Mouse (Mus musculus) liver, embryonic 11.5 days (tissue): ENCODE measurements around the gene Coq8b. TPM values are rescaled to one million over a fixed set of nuclear protein-coding genes. Genes with fewer than 3 reads are reported as not detected.
A peak's percentile ranks its signal among the peaks of the same experiment; 100 is the strongest.

Experiments used
- ATAC-seq: fragments of 200-750 bp; cut with Nextera tagmentation; replicated peaks from 2 replicates; pipeline ENCODE4 v1.8.0; 2017; ENCODE audit warnings: moderate number of reproducible peaks, mild to moderate bottlenecking, moderate TSS enrichment, moderate library complexity; ENCODE audit not compliant: low FRiP score
- DNase-seq: peaks from one replicate; pipeline ENCODE4 v3.0.0-alpha.2; 2017; ENCODE audit warnings: low spot score
- H3K27ac ChIP-seq: fragments of 300-500 bp; sonication (generic); 2 replicates; pipeline ENCODE4 v1.5.1; 2014; ENCODE audit warnings: mild to moderate bottlenecking, low read depth, low read length, control low read depth
- H3K27me3 ChIP-seq: fragments of 300-500 bp; sonication (generic); replicated peaks from 2 replicates; pipeline ENCODE4 v1.6.1; 2014; ENCODE audit warnings: low read length, mixed read lengths; ENCODE audit not compliant: control insufficient read depth, insufficient read depth
- H3K36me3 ChIP-seq: fragments of 300-500 bp; sonication (generic); 2 replicates; pipeline ENCODE4 v1.6.1; 2014; ENCODE audit warnings: mild to moderate bottlenecking, low read length, moderate library complexity, mixed read lengths; ENCODE audit not compliant: control insufficient read depth, insufficient read depth
- H3K4me1 ChIP-seq: fragments of 300-500 bp; sonication (generic); replicated peaks from 2 replicates; pipeline ENCODE4 v1.6.1; 2014; ENCODE audit warnings: low read length, mixed read lengths; ENCODE audit not compliant: control insufficient read depth, insufficient read depth
- H3K4me2 ChIP-seq: fragments of 300-500 bp; sonication (generic); 2 replicates; pipeline ENCODE4 v1.6.1; 2014; ENCODE audit warnings: mild to moderate bottlenecking, control low read depth, moderate library complexity
- H3K4me3 ChIP-seq: fragments of 300-500 bp; sonication (generic); 2 replicates; pipeline ENCODE4 v1.5.1; 2014; ENCODE audit warnings: low read depth, low read length, control low read depth
- H3K9ac ChIP-seq: fragments of 300-500 bp; sonication (generic); 2 replicates; pipeline ENCODE4 v1.6.1; 2014; ENCODE audit warnings: low read depth, low read length, control low read depth
- H3K9me3 ChIP-seq: fragments of 300-500 bp; sonication (generic); 2 replicates; pipeline ENCODE4 v1.6.1; 2016; ENCODE audit warnings: low read length, inconsistent platforms, mixed read lengths; ENCODE audit not compliant: control insufficient read depth
- WGBS: fragments of 180-500 bp; shearing (Covaris S2); extraction: QIAGEN DNeasy Blood & Tissue Kit; methylation state at CpG from one replicate; pipeline ENCODE4 v1.1.7; 2014; 5-methylcytosine and 5-hydroxymethylcytosine counted together
- polyA plus RNA-seq: library from polyadenylated mRNA; unstranded; fragments of >200 nt; fragmentation: Nextera tagmentation; extraction: Ambion mirVana; gene quantifications from 2 replicates; pipeline ENCODE4 v1.2.1, GENCODE M21; 2014

Gene Coq8b
- polyA plus RNA-seq, 1 experiment from 2014 or later: 18.7 TPM

- Histone ChIP-seq H3K27ac (no peak overlapping the region), H3K4me1 (peaks cover 20% of the 10 kb centered on the region), H3K4me2 (peak overlapping the region; percentile 98), H3K9me3 (no peaks in the 10 kb centered on the region), H3K9ac (no peak overlapping the region; the same call in 1 of the 2 replicates), H3K27me3 (no peaks in the 10 kb centered on the region), H3K36me3 (no peaks in the 10 kb centered on the region; the same call in 1 of the 2 replicates), H3K4me3 (no peak overlapping the region)
- ATAC-seq (no peak), DNase-seq (no peak)
- 43% methylated on average over 27 of the region's 27 CpGs for WGBS
These were observed 24.4 kb downstream of the Coq8b start for GRCm38 (mm10) chr7:27257046-27257851.

GRCm38 (mm10) chr7:27257852-27258204 is 25.0 kb downstream of the Coq8b start:
- Histone ChIP-seq H3K36me3 (no peaks in the 10 kb centered on the region; the same call in 1 of the 2 replicates), H3K27me3 (no peaks in the 10 kb centered on the region), H3K9me3 (no peaks in the 10 kb centered on the region), H3K4me2 (peak overlapping the region; percentile 98), H3K4me3 (peak overlapping the region; percentile 81), H3K27ac (peak overlapping the region; percentile 39; the same call in 1 of the 2 replicates), H3K9ac (peak overlapping the region; percentile 74), H3K4me1 (peaks cover 20% of the 10 kb centered on the region)
- no peak for DNase-seq
- 12% methylated on average over 3 of the region's 6 CpGs for WGBS
- ATAC-seq: no peak

- H3K9me3 ChIP-seq: no peaks in the 10 kb centered on the region
- H3K27ac ChIP-seq: peak within 1 kb of the TSS; percentile 39; the same call in 1 of the 2 replicates
- H3K36me3 ChIP-seq: no peaks in the 10 kb centered on the region; the same call in 1 of the 2 replicates
- WGBS: under 1% methylated on average over 43 of the region's 47 CpGs
- peaks cover 20% of the 10 kb centered on the region for H3K4me1 ChIP-seq
- peak; percentile 97 for DNase-seq
- peak within 1 kb of the TSS; percentile 98 for H3K4me2 ChIP-seq
- H3K9ac ChIP-seq: peak within 1 kb of the TSS; percentile 74
- peak within 1 kb of the TSS; percentile 81 for H3K4me3 ChIP-seq
- ATAC-seq: peak; percentile 89
- H3K27me3 ChIP-seq: no peaks in the 10 kb centered on the region
These were observed 25.5 kb downstream of the Coq8b start, which contains the start of gene Numbl for GRCm38 (mm10) chr7:27258205-27258899. Gene Numbl (plus strand): TSS chr7:27258433.

- H3K4me1 ChIP-seq: peaks cover 20% of the 10 kb centered on the region
- no peaks in the 10 kb centered on the region for H3K9me3 ChIP-seq
- no peak overlapping the region for H3K27ac ChIP-seq
- WGBS: 20% methylated on average over 9 of the region's 9 CpGs
- ATAC-seq (no peak), DNase-seq (no peak)
- peak overlapping the region; percentile 98 for H3K4me2 ChIP-seq
- H3K27me3 ChIP-seq: no peaks in the 10 kb centered on the region
- H3K36me3 ChIP-seq: no peaks in the 10 kb centered on the region; the same call in 1 of the 2 replicates
- peak overlapping the region; percentile 74; the same call in 1 of the 2 replicates for H3K9ac ChIP-seq
- H3K4me3 ChIP-seq: peak overlapping the region; percentile 81
These were observed 26.5 kb downstream of the Coq8b start for GRCm38 (mm10) chr7:27259271-27259721.

GRCm38 (mm10) chr7:27259771-27260170 is 26.9 kb downstream of the Coq8b start:
- no peak for ATAC-seq
- H3K27ac ChIP-seq: no peak overlapping the region
- 45% methylated on average over 5 of the region's 5 CpGs for WGBS
- H3K9ac ChIP-seq: no peak overlapping the region; the same call in 1 of the 2 replicates
- H3K9me3 ChIP-seq: no peaks in the 10 kb centered on the region
- peak overlapping the region; percentile 81 for H3K4me3 ChIP-seq
- DNase-seq: no peak
- peak overlapping the region; percentile 98 for H3K4me2 ChIP-seq
- peaks cover 20% of the 10 kb centered on the region for H3K4me1 ChIP-seq
- no peaks in the 10 kb centered on the region; the same call in 1 of the 2 replicates for H3K36me3 ChIP-seq
- no peaks in the 10 kb centered on the region for H3K27me3 ChIP-seq

- no peak overlapping the region for H3K9ac ChIP-seq
- WGBS: 80% methylated on average over 7 of the region's 7 CpGs
- H3K9me3 ChIP-seq: no peaks in the 10 kb centered on the region
- no peak for ATAC-seq
- no peak for DNase-seq
- H3K4me3 ChIP-seq: no peak overlapping the region
- no peaks in the 10 kb centered on the region; the same call in 1 of the 2 replicates for H3K36me3 ChIP-seq
- H3K27me3 ChIP-seq: no peaks in the 10 kb centered on the region
- H3K4me1 ChIP-seq: peaks cover 20% of the 10 kb centered on the region
- no peak overlapping the region for H3K4me2 ChIP-seq
- no peak overlapping the region for H3K27ac ChIP-seq
These were observed 28.0 kb downstream of the Coq8b start for GRCm38 (mm10) chr7:27260856-27261255.

GRCm38 (mm10) chr7:27261888-27262287 is 29.1 kb downstream of the Coq8b start:
- WGBS: 88% methylated on average over 6 of the region's 6 CpGs
- Histone ChIP-seq H3K4me2 (no peak overlapping the region), H3K9ac (no peak overlapping the region), H3K4me3 (no peak overlapping the region), H3K36me3 (no peaks in the 10 kb centered on the region; the same call in 1 of the 2 replicates), H3K27me3 (no peaks in the 10 kb centered on the region), H3K27ac (no peak overlapping the region), H3K9me3 (no peaks in the 10 kb centered on the region), H3K4me1 (peaks cover 19% of the 10 kb centered on the region)
- DNase-seq (no peak), ATAC-seq (no peak)

- no peak overlapping the region for H3K9ac ChIP-seq
- H3K36me3 ChIP-seq: no peaks in the 10 kb centered on the region
- no peak overlapping the region for H3K4me2 ChIP-seq
- no peaks in the 10 kb centered on the region for H3K9me3 ChIP-seq
- H3K4me3 ChIP-seq: no peak overlapping the region
- H3K4me1 ChIP-seq: no peaks in the 10 kb centered on the region
- DNase-seq (no peak), ATAC-seq (no peak)
- H3K27me3 ChIP-seq: no peaks in the 10 kb centered on the region
- 88% methylated on average over 12 of the region's 12 CpGs for WGBS
- no peak overlapping the region for H3K27ac ChIP-seq
These were observed 31.9 kb downstream of the Coq8b start for GRCm38 (mm10) chr7:27264761-27265160.
